ENCODE assay signal across 8 mouse cellular contexts in genomic region chr6:8259667-8260044, GRCm38 (mm10). TPM values are rescaled to one million over a fixed set of nuclear protein-coding genes. Genes with fewer than 3 reads are reported as not detected.
DNase-seq lines count a peak whose midpoint lies in the region; ATAC-seq and TF ChIP-seq lines count a peak whose summit lies in the region.

No protein-coding gene starts in this region.

- H3K4me1 ChIP-seq in liver, adult 2 months (ENCODE audit: control insufficient read depth, insufficient read depth, low read length), result peaks cover 2% of the 10 kb centered on the region; the same call in 1 of the 2 replicates
- H3K4me1 ChIP-seq in embryonic facial prominence, embryonic 11.5 days (ENCODE audit: control insufficient read depth, insufficient read depth, low read length), result no peaks in the 10 kb centered on the region
- H3K4me1 ChIP-seq in hindbrain, embryonic 12.5 days, result peaks cover 8% of the 10 kb centered on the region
- peaks cover 7% of the 10 kb centered on the region for H3K4me1 ChIP-seq in midbrain, embryonic 11.5 days (ENCODE audit: control insufficient read depth, insufficient read depth, low read length)

- H3K27me3 ChIP-seq in liver, adult 2 months (ENCODE audit: control insufficient read depth, insufficient read depth, low read length), result no peaks in the 10 kb centered on the region
- no peaks in the 10 kb centered on the region for H3K27me3 ChIP-seq in embryonic facial prominence, embryonic 11.5 days (ENCODE audit: control insufficient read depth, insufficient read depth, low read length)
- no peaks in the 10 kb centered on the region for H3K27me3 ChIP-seq in hindbrain, embryonic 12.5 days
- H3K27me3 ChIP-seq in midbrain, embryonic 11.5 days (ENCODE audit: control insufficient read depth, insufficient read depth, low read length), result no peaks in the 10 kb centered on the region

- H3K9me3 ChIP-seq in embryonic facial prominence, embryonic 11.5 days (replicated peaks; ENCODE audit: control insufficient read depth, low read length), result no peaks in the 10 kb centered on the region
- H3K9me3 ChIP-seq in hindbrain, embryonic 12.5 days (replicated peaks), result no peaks in the 10 kb centered on the region
- no peaks in the 10 kb centered on the region for H3K9me3 ChIP-seq in midbrain, embryonic 11.5 days (ENCODE audit: control insufficient read depth, low read length)

- WGBS in liver, adult 2 months, result under 1% methylated on average over 8 of the region's 8 CpGs
- WGBS in embryonic facial prominence, embryonic 11.5 days, result under 1% methylated on average over 8 of the region's 8 CpGs
- 0% methylated on average over 8 of the region's 8 CpGs for WGBS in hindbrain, embryonic 12.5 days
- under 1% methylated on average over 8 of the region's 8 CpGs for WGBS in midbrain, embryonic 11.5 days

- no peak for ATAC-seq in embryonic facial prominence, embryonic 11.5 days (replicated peaks; ENCODE audit: insufficient number of reproducible peaks, low FRiP score, low TSS enrichment, low read depth)
- no peak for ATAC-seq in hindbrain, embryonic 12.5 days (ENCODE audit: low FRiP score)
- ATAC-seq in midbrain, embryonic 11.5 days (ENCODE audit: low FRiP score), result no peak

- peak overlapping the region; percentile 80 for H3K27ac ChIP-seq in liver, adult 2 months (replicated peaks; ENCODE audit: insufficient read depth, low read depth, low read length)
- no peak overlapping the region for H3K27ac ChIP-seq in embryonic facial prominence, embryonic 11.5 days (replicated peaks; ENCODE audit: low read depth, low read length)
- H3K27ac ChIP-seq in hindbrain, embryonic 12.5 days, result peak overlapping the region; percentile 77
- no peak overlapping the region for H3K27ac ChIP-seq in midbrain, embryonic 11.5 days (ENCODE audit: low read depth, low read length)

- no peak for TF ChIP-seq POLR2A in liver, adult 2 months (IDR thresholded peaks at IDR 0.05; ENCODE audit: extremely low read depth, insufficient read depth, low read length)

- H3K36me3 ChIP-seq in liver, adult 2 months (ENCODE audit: control insufficient read depth, insufficient read depth, low read length), result 0 out of 2 replicates have a peak, but pooled peaks cover under 1% of the 10 kb centered on the region
- no peaks in the 10 kb centered on the region for H3K36me3 ChIP-seq in embryonic facial prominence, embryonic 11.5 days (replicated peaks; ENCODE audit: control insufficient read depth, insufficient read depth, low read depth, low read length)
- peaks cover 7% of the 10 kb centered on the region; the same call in 1 of the 2 replicates for H3K36me3 ChIP-seq in hindbrain, embryonic 12.5 days
- H3K36me3 ChIP-seq in midbrain, embryonic 11.5 days (ENCODE audit: control insufficient read depth, insufficient read depth, low read length), result no peaks in the 10 kb centered on the region

- H3K4me3 ChIP-seq in liver, adult 2 months (ENCODE audit: insufficient read depth, low read depth, low read length), result peak overlapping the region; percentile 89
- H3K4me3 ChIP-seq in embryonic facial prominence, embryonic 11.5 days (ENCODE audit: low read depth, low read length), result peak overlapping the region; percentile 75
- H3K4me3 ChIP-seq in hindbrain, embryonic 12.5 days, result peak overlapping the region; percentile 61
- peak overlapping the region; percentile 80 for H3K4me3 ChIP-seq in midbrain, embryonic 11.5 days (ENCODE audit: low read depth, low read length)

- peak overlapping the region; percentile 61 for H3K4me2 ChIP-seq in embryonic facial prominence, embryonic 11.5 days (ENCODE audit: low read depth, low read length)
- peak overlapping the region; percentile 83 for H3K4me2 ChIP-seq in hindbrain, embryonic 12.5 days (replicated peaks)
- peak overlapping the region; percentile 92 for H3K4me2 ChIP-seq in midbrain, embryonic 11.5 days

- H3K9ac ChIP-seq in liver, adult 2 months (ENCODE audit: low read depth, low read length), result peak overlapping the region; percentile 83
- H3K9ac ChIP-seq in embryonic facial prominence, embryonic 11.5 days (replicated peaks; ENCODE audit: low read length), result peak overlapping the region; percentile 68
- H3K9ac ChIP-seq in hindbrain, embryonic 12.5 days, result peak overlapping the region; percentile 81
- peak overlapping the region; percentile 74 for H3K9ac ChIP-seq in midbrain, embryonic 11.5 days (ENCODE audit: low read length)

- no peak for DNase-seq in liver, adult 2 months (ENCODE audit: extremely low read depth, low read depth, low spot score)
- DNase-seq in liver, result no peak
- no peak for DNase-seq in embryonic facial prominence, embryonic 11.5 days (ENCODE audit: low spot score)
- no peak for DNase-seq in midbrain, embryonic 11.5 days (ENCODE audit: low spot score, missing footprints)
- DNase-seq in retina, embryonic 14.5 days (ENCODE audit: low spot score), result no peak
- no peak for DNase-seq in urinary bladder, postnatal 36 days (ENCODE audit: low spot score in 2 of 2)
- no peak for DNase-seq in B cell, adult 2 months

- TF ChIP-seq CTCF in liver, adult 2 months (IDR thresholded peaks at IDR 0.05; ENCODE audit: low read depth, low read length), result 0 out of 2 replicates have a peak, but pooled peaks have one; percentile 8

- peaks cover 6% of the 10 kb centered on the region; the same call in 1 of the 2 replicates for H3K79me2 ChIP-seq in liver, adult 2 months (ENCODE audit: control insufficient read depth, insufficient read depth, low read length)

RNA-seq across cellular contexts. Expression of gene Gm45062, which starts 0.4 kb away (rescaled TPM):
- total RNA-seq in liver, adult 2 months (2014; rRNA removed), result 2.0 and 2.8 TPM in 2 replicates
- polyA plus RNA-seq in liver, adult 2 months (2012; rRNA removed), result 0.70 TPM in 1 of 2 replicates, not detected in the other
- 14.3 and 17.1 TPM in 2 replicates for polyA plus RNA-seq in embryonic facial prominence, embryonic 11.5 days (2014; fragmentation: Nextera tagmentation; extraction: Ambion mirVana)
- polyA plus RNA-seq in hindbrain, embryonic 12.5 days (2016; fragmentation: Nextera tagmentation; extraction: Ambion mirVana), result 13.9 and 14.6 TPM in 2 replicates
- 15.6 and 19.9 TPM in 2 replicates for polyA plus RNA-seq in midbrain, embryonic 11.5 days (2014; fragmentation: Nextera tagmentation; extraction: Ambion mirVana)

RNA-seq across cellular contexts. Expression of gene Umad1, which starts 0.6 kb away (rescaled TPM):
- total RNA-seq in liver, adult 2 months (2014; rRNA removed), result 17.0 and 17.3 TPM in 2 replicates
- polyA plus RNA-seq in liver, adult 2 months (2012; rRNA removed), result 12.1 and 15.0 TPM in 2 replicates
- polyA plus RNA-seq in embryonic facial prominence, embryonic 11.5 days (2014; fragmentation: Nextera tagmentation; extraction: Ambion mirVana), result 19.7 and 22.6 TPM in 2 replicates
- polyA plus RNA-seq in hindbrain, embryonic 12.5 days (2016; fragmentation: Nextera tagmentation; extraction: Ambion mirVana), result 31.2 and 33.7 TPM in 2 replicates
- polyA plus RNA-seq in midbrain, embryonic 11.5 days (2014; fragmentation: Nextera tagmentation; extraction: Ambion mirVana), result 28.5 and 30.2 TPM in 2 replicates

RNA-seq across cellular contexts. Expression of gene Rpa3, which starts 0.7 kb away (rescaled TPM):
- total RNA-seq in liver, adult 2 months (2014; rRNA removed), result 13.2 and 17.1 TPM in 2 replicates
- 1.6 and 1.8 TPM in 2 replicates for polyA plus RNA-seq in liver, adult 2 months (2012; rRNA removed)
- 208 and 228 TPM in 2 replicates for polyA plus RNA-seq in embryonic facial prominence, embryonic 11.5 days (2014; fragmentation: Nextera tagmentation; extraction: Ambion mirVana)
- 127 and 132 TPM in 2 replicates for polyA plus RNA-seq in hindbrain, embryonic 12.5 days (2016; fragmentation: Nextera tagmentation; extraction: Ambion mirVana)
- polyA plus RNA-seq in midbrain, embryonic 11.5 days (2014; fragmentation: Nextera tagmentation; extraction: Ambion mirVana), result 187 and 196 TPM in 2 replicates

RNA-seq across cellular contexts. Expression of gene Mios, which starts 50.6 kb away (rescaled TPM):
- total RNA-seq in liver, adult 2 months (2014; rRNA removed), result 9.3 and 10.0 TPM in 2 replicates
- 1.1 and 1.8 TPM in 2 replicates for polyA plus RNA-seq in liver, adult 2 months (2012; rRNA removed)
- polyA plus RNA-seq in embryonic facial prominence, embryonic 11.5 days (2014; fragmentation: Nextera tagmentation; extraction: Ambion mirVana), result 31.3 and 36.3 TPM in 2 replicates
- polyA plus RNA-seq in hindbrain, embryonic 12.5 days (2016; fragmentation: Nextera tagmentation; extraction: Ambion mirVana), result 26.5 and 30.2 TPM in 2 replicates
- polyA plus RNA-seq in midbrain, embryonic 11.5 days (2014; fragmentation: Nextera tagmentation; extraction: Ambion mirVana), result 26.9 and 28.5 TPM in 2 replicates

Comparison
In these comparisons a context has a peak if more than half of its experiments do, and no peak if none do; other contexts are left out.
1. H3K27ac ChIP-seq: peak in liver, adult 2 months (single experiment) and hindbrain, embryonic 12.5 days (single experiment); none in embryonic facial prominence, embryonic 11.5 days (single experiment) and midbrain, embryonic 11.5 days (single experiment).
2. RNA of gene Rpa3, which starts 0.7 kb away (polyA plus RNA-seq): 208 to 228 TPM in embryonic facial prominence, embryonic 11.5 days, 187 to 196 TPM in midbrain, embryonic 11.5 days and 127 to 132 TPM in hindbrain, embryonic 12.5 days; 1.6 to 1.8 TPM in liver, adult 2 months; every median in the first group is over 10 times any median in the second.
3. Peak in every context shown above with its lines, with median percentiles within 50 percentile points of each other: H3K4me3 ChIP-seq, H3K9ac ChIP-seq and H3K4me2 ChIP-seq.